Mouse (Mus musculus) 3134 (cell line): ENCODE measurements around the gene Gpcpd1.
"Not testable (repeated sequence)": the region's sequence is repeated elsewhere in the genome, so short reads cannot be mapped to it uniquely, and the experiment has no call there.

ENCODE experiments used
- DNase-seq: peaks from one replicate; pipeline ENCODE4 v3.0.0-alpha.2; 2011; ENCODE audit warnings: low spot score; ENCODE audit not compliant: insufficient read length; ENCODE audit errors: extremely low read depth

The Gpcpd1 gene

DNA sequence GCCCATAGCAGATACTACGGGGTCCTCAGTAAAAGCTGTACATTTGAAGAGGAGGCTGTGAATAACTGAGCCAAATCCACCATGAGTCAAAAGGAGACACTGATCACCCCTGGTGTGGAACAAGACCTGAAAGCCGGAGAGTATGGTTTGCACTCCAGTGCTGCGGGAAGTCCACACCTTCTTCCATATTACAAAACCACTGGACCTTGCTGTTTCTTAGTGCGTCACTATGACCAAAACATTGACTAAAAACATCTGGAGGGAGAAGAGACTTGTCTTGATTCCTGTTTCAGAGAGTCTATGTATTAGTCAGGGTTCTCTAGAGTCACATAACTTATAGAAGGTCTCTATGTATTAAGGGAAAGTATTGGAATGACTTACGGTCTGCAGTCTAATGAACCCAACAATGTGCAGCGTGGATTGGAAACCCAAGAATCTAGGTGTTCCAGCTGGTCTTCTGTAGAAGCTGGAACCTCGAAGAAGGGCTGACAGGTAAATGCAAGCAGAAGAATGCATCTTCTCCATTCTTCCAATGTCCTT is at the start of gene Gpcpd1:
Gene Gpcpd1, minus strand, starts transcription at position 490 of the 540 bp plus-strand sequence.
- DNase-seq: no peak

DNA sequence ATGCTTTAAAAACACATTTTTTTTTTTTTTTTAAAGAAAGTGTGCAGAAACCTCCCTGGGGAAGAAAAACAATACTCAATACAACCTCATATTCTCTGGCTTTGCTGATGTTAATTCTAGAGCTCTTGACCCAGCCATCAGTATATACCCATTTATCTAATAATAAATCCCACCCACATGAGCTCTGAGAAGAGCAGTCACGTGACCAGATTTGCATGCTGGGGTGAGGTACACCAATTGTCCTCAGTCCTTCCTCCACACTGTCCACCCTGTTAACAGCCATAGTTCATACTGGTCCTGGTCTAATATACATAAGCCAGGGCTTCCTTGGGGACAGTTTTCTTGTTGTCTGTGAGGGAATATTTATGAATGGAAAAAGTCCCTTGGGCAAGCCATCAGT is 49.0 kb upstream of the Gpcpd1 start:
- no peak for DNase-seq

DNA sequence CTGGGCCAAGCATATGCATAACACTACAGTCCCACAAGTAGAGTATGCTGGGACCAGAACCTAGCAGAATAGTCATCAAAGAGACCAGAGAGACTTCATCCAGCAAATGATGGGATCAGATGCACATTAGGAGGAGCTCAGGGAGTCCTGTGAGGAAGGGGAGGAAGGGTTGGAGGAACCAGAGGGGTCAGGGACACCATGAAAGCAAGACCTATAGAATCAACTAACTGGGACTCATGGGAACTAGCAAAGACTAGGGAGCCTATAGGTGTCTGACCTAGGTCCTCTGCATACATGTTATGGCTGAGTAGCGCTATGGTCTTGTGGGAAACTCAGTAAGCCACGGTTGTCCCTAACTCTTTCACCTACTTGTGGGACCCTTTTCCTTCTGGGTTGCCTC is 41.1 kb upstream of the Gpcpd1 start:
- DNase-seq: no peak

DNA sequence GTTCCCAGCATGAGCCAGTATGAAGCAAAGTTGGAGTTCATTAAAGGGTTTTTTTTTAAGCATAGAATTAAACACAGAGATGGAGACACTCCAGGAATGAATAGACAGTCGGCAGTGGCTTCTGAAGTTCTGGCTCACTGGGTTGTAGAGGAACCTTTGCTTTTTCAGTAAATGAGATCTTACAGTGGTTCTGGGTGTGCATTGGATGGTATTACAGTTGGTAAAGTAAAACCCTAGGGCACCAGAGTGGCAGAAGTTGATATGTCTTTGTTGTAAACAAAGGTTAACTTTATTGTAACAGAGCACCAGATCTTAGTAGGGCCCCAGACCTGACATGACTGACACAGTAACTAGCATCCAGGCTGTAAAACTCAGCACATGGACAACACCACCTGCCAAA is 35.6 kb upstream of the Gpcpd1 start:
- no peak for DNase-seq

DNA sequence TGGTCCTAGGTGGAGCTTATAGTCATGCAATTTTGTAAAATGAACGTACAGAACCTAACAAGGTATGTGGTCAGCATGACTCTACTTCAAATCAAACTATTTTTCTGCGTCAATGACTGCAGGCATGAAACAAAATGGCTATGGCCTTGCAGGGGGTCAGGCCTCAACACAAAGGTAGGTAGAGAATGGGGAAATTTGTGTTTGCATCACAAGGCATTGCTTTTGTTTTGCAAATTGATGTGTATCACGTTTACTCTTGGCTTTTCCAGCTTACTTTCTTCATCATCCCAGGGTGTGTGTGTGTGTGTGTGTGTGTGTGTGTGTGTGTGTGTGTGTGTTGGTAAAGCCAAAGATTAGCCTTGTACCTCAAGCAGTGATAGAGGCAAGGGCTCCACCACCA is 30.2 kb upstream of the Gpcpd1 start:
- DNase-seq: no peak

DNA sequence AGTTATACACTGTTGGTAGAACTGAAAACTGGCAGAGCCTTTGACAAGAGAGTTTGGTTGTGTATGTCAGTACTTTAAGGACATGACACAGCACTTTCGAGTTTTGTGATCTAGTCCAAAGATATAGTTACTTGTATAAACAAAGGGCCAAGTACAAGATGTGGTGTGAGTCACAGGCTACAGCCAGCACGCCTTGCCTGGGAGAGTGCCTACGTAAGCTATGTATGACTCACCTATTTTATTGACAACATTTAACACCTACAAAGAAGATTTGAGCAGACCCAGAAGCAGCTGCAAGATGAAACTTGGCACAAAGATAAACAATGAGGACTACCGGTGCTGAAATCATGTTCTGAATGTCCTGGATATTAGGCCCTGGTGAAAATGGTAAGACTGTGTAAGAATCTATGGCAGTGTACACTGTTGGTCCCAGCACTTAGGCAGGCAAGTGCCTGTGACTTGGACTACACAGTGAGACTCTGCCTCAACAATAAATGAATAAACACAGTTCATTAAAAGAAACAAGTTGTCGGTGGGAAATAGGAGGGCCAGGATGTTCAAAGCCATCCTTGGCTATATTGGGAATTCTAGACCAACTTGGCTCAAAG is 26.2 kb upstream of the Gpcpd1 start:
- DNase-seq: peak; percentile 78

DNA sequence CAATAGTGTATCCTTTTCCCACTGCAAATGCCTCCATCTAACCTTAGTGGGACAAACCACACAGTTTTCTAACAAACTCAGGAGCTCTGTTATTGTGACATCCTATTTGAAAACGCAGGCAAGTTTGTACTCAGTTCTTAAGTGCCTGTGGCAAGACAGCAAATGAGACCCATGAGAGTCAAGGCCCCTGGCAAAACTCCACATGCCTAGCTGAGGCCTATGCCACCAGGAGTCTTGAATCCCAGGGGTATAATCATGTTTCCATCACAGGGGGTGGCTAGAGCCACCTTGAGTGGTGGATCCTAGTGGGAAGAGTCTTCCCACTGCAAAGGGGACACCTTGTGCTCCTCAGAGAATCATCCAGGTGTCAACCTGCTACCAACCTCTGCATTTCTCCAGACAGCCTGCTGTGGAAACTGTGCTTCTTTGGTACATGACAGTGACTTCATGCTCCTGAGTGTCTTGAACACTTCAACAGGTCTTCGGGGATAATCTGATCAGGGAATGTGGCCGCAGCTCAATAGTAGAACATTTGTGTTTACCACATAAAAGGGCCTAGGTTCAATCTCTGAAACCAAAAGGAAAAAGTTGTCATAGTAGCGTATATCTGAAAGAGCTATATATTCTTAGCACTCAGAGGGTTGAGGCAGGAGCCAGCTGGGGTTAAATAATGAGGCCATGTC is 24.2 kb upstream of the Gpcpd1 start:
- no peak for DNase-seq

DNA sequence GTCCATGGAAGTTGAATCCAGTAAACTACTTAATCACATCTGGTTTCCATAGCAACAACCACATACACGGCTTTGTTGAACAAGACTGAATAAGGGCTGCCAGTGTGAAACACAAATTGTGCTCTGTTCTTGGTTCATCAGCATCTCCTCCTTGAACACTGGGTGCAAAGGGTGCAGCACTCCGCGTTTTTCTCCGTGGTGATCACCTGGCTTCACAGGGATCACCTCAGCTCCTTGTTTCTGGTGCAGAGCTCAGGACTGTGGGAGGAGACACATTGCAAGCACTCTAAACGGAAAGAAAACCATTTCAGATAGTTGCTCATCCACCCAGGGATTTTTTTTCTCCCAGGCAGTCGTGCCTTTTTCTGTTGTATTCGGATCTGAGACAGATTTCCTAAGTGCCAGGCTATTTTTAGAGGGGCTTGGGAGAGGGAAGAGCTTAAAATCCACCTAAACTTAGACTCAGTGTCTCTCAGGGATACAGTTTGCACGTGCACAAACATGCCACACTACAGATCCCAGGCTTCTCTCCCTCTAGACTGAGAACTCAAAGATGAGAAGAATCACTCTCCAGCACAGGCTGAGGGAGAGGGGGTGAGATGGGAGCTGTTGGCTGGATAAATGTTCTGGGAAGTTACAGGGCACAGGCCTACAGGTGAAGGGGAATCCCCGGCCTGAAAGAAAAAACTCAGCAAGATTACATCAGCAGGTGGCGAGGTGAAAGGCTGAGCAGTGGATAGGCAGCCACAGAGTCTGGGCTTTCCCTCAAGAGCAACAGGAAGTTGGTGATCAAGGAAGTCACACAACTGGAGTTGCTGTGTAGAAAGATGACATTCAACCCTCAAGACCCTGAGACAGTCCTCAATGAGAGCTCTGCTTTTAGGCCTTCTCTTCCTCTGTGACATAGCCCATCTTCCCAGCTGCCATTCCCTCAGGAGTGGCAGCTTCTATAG is 19.9 kb upstream of the Gpcpd1 start:
- DNase-seq: peak; percentile 15

DNA sequence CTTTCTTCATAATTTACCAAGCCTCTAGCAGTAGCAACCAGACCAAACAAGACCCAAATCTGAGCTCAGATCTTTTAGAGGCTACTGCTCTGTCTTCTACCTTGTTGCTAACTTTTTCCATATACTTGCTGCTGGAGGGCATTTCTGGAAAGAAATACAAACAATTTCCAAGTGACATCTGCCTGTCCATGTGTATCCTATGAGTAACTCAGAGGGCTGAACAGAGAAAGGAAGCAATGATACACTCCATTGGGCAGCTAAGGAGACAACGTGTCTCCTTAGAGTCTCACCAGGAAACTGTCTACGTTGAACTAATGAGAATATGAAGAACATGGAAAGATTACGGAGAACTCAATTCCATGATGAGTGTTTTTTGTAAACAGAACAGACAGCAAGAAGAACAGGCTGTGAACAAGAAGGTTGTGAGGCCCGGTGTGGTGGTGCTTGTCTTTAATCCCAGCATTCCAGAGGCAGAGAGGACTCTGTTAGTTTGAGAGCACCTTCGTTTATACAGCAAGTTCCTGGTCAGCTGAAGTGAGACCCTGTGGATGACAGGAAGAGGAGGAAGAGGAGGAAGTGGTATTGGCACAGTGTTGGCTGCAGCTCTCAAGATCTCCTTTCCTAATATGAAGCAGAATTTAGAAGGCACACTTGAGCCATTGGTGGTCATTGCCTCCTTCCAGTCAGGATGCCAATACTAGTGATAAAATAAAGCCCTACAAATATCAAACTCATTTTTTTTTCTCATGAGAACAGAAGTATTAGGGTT is 18.4 kb upstream of the Gpcpd1 start:
- DNase-seq: no peak

DNA sequence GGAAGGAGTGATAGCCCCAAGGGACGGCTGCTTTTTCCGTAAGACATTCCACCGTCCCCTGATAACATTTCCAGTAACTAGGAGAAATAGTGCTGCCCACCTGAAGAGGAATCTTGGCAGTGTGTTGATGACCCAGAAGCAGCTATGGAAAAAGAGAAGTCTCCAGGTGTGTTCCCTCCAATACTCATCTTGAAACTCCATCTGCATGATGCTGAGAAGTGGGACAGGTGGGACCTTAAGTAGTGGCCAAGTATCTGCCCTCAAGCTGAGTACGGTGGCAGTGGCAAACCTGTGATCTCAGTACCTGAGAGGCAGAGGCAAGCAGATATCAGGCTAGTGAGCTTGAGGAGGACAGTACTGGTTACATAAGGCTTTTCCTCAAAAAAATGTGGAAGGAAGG is 17.4 kb upstream of the Gpcpd1 start:
- DNase-seq: no peak

DNA sequence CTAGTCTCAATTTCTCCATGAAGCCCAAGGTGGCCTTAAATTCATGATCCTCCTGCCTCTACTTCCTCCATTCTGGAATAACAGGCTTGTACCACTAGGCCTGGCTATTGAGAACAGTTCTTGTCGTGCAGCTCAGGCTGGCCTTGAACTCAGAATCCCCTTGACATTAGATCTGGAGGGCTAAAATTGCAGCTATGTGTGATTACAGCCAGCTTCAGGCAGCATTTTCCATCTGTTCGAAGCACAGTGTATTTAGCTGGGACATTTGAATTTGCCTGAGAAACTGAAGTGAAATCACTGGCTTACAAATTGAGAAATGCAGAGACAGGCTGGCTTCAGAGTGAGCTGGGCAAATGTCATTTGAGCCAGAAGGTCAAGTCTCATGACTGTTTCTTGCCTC is 16.2 kb upstream of the Gpcpd1 start:
- DNase-seq: no peak

DNA sequence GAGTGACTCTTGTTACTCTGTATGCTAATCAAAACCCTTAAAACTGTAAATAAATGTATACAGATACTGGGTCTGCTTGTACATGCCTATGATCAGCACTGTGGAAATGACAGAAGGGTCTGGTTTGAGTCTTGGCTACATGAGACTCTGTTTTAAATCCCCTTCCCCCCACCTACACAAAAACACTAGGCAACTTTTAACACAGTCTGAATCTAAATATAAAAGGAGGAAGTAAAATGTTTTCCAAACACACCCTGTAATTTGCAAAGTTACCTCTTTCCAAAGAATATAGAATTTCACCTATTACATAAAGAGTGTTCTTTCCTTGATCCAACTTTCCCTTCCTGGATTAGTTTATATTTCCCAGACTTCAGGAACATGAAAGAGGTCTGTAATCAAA is 14.2 kb upstream of the Gpcpd1 start:
- no peak for DNase-seq

DNA sequence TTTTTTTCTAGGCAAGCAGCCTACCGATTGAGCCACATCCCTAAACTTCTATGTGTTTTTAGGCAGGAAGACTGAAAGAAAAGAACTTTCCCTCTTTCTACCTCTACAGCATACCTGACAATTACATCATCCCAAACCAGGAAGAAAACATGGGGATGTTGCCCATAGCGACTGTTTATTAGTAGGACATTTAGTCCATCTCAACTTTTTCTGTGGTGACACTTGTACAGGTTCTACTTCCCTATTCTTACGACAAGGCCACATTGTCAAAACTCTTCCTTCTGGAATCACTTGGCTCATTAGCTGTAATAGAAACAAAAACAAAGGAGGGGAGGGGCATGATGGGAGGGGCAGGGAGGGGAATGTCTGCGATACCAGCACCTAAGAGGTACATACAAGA is 12.6 kb upstream of the Gpcpd1 start:
- no peak for DNase-seq

DNA sequence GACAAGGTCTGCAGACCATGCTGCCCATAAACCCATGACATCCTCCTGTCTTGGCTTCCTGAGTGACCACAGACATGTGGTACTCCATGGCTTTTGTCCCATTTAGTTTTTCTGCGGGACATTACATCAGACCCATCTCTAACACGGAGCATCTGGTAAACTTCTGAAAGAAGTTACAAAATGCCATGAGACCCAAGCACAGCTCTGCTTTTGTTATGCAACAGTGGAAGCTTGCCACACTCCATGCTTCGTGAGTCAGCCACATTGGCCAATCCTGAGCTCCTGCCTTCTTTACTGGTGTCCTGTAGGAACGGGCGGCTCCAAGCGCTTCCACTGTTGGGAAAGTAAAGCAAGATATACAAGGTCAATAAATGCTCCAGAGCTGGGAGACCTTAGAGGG is 11.6 kb upstream of the Gpcpd1 start:
- DNase-seq: peak; percentile 79

DNA sequence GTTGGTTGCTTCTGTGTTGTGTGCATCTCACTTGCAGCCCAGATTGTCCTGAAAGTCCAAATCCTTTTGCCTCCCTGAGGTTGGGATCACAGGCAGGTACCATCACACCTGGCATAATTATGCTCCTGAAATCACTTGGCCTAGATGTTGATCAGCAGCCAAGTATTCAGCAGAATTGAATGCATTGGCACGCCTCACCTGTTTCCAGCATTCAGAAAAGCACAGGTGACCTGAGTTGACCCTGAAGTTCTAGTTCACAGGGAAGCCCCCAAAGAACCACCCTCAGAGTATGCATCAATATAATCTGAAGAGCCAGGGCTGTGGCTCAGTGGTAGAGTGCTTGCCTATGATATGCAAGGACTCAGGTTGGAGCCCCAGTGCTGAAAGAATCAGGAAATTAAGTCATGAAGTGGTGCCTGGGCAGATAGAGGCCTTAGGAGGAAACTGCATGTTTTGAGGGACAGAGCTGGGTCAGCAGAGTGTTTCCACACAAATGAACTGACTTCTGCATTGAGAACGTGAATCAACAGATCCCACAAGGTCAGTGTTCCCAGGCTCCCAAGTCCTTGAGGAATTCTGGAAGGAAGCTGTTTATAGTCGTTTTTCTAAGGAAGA is 10.4 kb upstream of the Gpcpd1 start:
- DNase-seq: no peak

DNA sequence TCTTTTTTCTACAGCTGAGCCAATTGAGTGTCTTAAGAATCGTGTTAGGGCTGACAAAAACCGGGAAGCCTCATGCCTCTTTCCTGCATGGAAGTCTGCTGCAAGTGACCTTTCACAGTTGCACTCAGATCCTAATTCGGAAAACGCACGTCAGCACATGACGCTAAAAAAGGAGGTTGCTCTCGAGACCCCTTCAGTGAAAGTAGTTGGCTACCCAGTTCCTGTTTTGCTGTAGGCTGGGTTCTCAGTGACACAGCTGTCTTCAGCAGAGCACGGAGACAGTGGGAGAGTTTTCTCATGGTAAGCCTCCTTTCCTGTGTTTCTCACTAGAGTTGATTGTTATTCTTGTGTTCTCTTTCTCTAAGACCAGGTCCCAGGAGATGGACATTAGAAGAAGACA is 9.7 kb upstream of the Gpcpd1 start:
- no peak for DNase-seq

DNA sequence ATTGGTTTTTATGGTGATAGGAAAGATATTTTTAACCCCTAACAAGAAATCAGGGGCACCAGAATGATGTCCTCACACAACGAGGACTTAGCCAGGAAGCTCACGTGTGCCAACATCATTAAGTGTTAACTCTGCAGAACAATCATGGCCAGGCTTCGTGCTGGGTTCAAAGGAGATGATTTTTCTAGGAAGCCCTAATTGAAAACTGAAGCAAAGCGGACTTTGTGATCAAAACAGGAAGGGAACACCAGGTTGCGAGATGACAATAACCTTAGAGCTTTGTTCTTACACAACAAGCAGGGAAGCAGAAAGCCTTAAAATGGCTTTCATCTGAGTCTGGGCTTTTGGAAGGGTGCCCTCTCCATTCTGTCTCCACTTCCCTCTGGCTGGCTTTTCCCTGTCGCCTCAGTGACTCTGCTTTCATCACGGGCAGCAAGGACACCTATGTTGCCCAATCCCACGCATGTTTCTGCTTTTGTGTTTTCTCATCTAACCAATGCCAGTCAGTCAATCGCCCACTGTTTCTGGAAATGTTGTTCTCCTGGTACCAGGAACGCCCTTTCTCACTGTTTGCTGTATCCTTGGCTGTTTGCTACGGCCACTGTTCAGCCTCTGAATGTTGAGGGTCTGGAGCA is 8.2 kb upstream of the Gpcpd1 start:
- DNase-seq: no peak

DNA sequence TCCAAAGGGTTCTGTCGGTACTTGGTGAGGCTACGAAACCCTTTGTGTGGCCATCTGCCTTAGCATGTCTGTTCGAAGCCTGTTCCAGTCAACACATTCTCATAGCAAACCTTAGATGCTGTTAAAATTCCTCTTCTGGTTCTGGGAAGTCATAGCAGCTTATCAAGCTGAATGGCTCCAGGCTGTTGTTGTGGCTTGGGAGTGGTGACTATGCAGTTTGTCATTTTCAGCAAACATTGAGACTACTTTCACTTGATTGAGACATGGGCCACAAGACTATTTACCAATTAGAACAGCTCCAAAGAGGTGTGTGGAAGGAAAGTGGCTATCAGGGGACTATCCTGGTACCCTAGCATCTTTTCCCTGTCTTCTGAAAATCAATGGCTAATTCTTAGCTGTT is 4.6 kb upstream of the Gpcpd1 start:
- no peak for DNase-seq

DNA sequence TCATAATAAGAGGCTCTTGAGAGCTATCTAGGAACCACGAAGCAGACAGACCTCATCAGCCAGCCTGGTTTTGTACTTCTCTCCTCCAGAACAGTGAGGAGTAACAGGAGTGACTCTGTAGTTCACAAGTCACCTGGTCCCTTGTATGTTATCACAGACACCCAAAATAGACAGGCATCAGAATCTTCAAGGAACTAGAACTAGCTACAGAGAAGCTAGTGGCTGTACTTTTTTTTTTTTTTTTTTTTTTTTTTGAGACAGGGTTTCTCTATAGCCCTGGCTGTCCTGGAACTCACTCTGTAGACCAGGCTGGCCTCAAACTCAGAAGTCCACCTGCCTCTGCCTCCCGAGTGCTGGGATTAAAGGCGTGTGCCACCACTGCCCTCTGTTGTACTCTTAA is 4.0 kb upstream of the Gpcpd1 start:
- DNase-seq: not testable (repeated sequence)
